9 mouse cellular contexts compared by ENCODE assay signal in the genomic region with DNA sequence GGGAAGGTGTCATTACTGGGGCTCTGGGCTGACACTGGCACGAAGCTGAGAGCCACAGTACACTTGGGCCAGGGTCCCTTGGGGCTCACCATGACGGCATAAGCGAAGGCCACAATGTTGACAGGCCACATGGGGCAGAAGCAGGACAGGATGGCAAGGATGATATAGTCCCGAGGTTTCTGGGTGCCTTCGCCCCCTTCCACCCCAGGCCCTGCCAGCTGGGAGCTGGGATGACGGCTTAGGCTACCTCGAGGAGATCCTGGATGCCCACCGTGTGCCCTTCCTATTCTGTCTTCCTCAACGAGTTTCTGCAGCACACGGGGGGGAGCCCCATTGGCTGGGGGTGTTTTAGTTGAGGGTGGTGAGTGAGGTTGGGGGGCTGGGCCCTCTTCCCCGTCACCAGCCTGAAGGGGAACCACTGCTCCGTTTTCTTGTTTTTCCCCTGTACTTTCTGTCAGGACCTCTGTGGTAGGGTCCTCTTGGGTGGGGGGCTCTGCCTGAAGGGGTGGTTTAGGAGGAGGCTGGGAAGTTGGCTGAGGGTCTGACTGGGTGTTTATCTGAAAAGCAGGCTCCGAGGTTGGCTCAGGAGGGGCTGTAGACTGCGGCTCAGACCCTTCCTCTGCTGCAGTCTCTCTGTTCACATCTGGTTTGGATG. TPM values are rescaled to one million over a fixed set of nuclear protein-coding genes. Genes with fewer than 3 reads are reported as not detected.
DNase-seq lines count a peak whose midpoint lies in the region; ATAC-seq lines count a peak whose summit lies in the region.
"Had no signal": no experiment of that assay in that cellular context is flagged by ENCODE, and none has a peak within 500 bp of the region (broad histone marks: within the 10 kb centered on the region; RNA-seq: fewer than 3 reads in every experiment).

No protein-coding gene starts in this region.

- H3K36me3 ChIP-seq in heart, embryonic 11.5 days (ENCODE audit: control insufficient read depth, insufficient read depth, low read length): peaks cover 20% of the 10 kb centered on the region
- H3K36me3 ChIP-seq in forebrain, embryonic 16.5 days (ENCODE audit: control insufficient read depth, insufficient read depth): peaks cover 10% of the 10 kb centered on the region
- peaks cover 45% of the 10 kb centered on the region for H3K36me3 ChIP-seq in midbrain, embryonic 10.5 days

- no peaks in the 10 kb centered on the region for H3K9me3 ChIP-seq in heart, embryonic 11.5 days (replicated peaks; ENCODE audit: control insufficient read depth, low read length)
- no peaks in the 10 kb centered on the region for H3K9me3 ChIP-seq in forebrain, embryonic 16.5 days (ENCODE audit: control insufficient read depth, low read length)
- H3K9me3 ChIP-seq in midbrain, embryonic 10.5 days (replicated peaks): no peaks in the 10 kb centered on the region

- H3K4me3 ChIP-seq in heart, embryonic 11.5 days (ENCODE audit: low read depth, low read length): peak overlapping the region; percentile 45; the same call in 1 of the 2 replicates
- H3K4me3 ChIP-seq in forebrain, embryonic 16.5 days (replicated peaks; ENCODE audit: low read length): peak overlapping the region; percentile 51
- H3K4me3 ChIP-seq in midbrain, embryonic 10.5 days: peak overlapping the region; percentile 88

- no peak for ATAC-seq in heart, embryonic 11.5 days (replicated peaks; ENCODE audit: insufficient number of reproducible peaks, low FRiP score, low TSS enrichment)
- ATAC-seq in forebrain, embryonic 16.5 days: no peak

- no peak for DNase-seq in heart, adult 18-20 months
- peak; percentile 63 for DNase-seq in cerebellum, adult 9-10 months
- no peak for DNase-seq in midbrain, embryonic 10.5 days (ENCODE audit: low spot score)
- no peak for DNase-seq in thymus, postnatal 0 days (ENCODE audit: low spot score)
- no peak for DNase-seq in adrenal gland, adult 18-20 months (ENCODE audit: low spot score in 2 of 2)
- no peak for DNase-seq in left cerebral cortex, adult 18-20 months (ENCODE audit: low spot score in 2 of 2)
- DNase-seq: kidney, postnatal 14 days had no signal

- H3K27ac ChIP-seq in heart, embryonic 11.5 days (ENCODE audit: low read depth, low read length): no peak overlapping the region
- H3K27ac ChIP-seq in forebrain, embryonic 16.5 days (ENCODE audit: low read length): no peak overlapping the region
- peak overlapping the region; percentile 96 for H3K27ac ChIP-seq in midbrain, embryonic 10.5 days (replicated peaks)

- 77% methylated on average over 14 of the region's 14 CpGs for WGBS in heart, embryonic 11.5 days (ENCODE audit: insufficient replicate concordance)
- 72% methylated on average over 14 of the region's 14 CpGs for WGBS in forebrain, embryonic 16.5 days
- 82% methylated on average over 14 of the region's 14 CpGs for WGBS in midbrain, embryonic 10.5 days

- peak overlapping the region; percentile 77 for H3K4me2 ChIP-seq in heart, embryonic 11.5 days
- H3K4me2 ChIP-seq in forebrain, embryonic 16.5 days (ENCODE audit: low read length): peak overlapping the region; percentile 71

- no peaks in the 10 kb centered on the region for H3K27me3 ChIP-seq in heart, embryonic 11.5 days (ENCODE audit: control insufficient read depth, insufficient read depth, low read length)
- H3K27me3 ChIP-seq in forebrain, embryonic 16.5 days (replicated peaks; ENCODE audit: control insufficient read depth, insufficient read depth, low read length): no peaks in the 10 kb centered on the region
- H3K27me3 ChIP-seq in midbrain, embryonic 10.5 days (ENCODE audit: low read depth, poor library complexity, severe bottlenecking): no peaks in the 10 kb centered on the region

- H3K9ac ChIP-seq in heart, embryonic 11.5 days (ENCODE audit: low read depth, low read length): no peak overlapping the region
- peak overlapping the region; percentile 71 for H3K9ac ChIP-seq in forebrain, embryonic 16.5 days (replicated peaks; ENCODE audit: low read depth, low read length)

- peaks cover 54% of the 10 kb centered on the region for H3K4me1 ChIP-seq in heart, embryonic 11.5 days (ENCODE audit: control insufficient read depth, insufficient read depth, low read length)
- H3K4me1 ChIP-seq in forebrain, embryonic 16.5 days (replicated peaks; ENCODE audit: control insufficient read depth, insufficient read depth, low read length): peaks cover 82% of the 10 kb centered on the region
- peaks cover 99% of the 10 kb centered on the region for H3K4me1 ChIP-seq in midbrain, embryonic 10.5 days

RNA-seq across cellular contexts. Expression of a gene that starts 1.5 kb away (rescaled TPM):
- polyA plus RNA-seq in heart, embryonic 11.5 days (2014; fragmentation: Nextera tagmentation; extraction: Ambion mirVana): 36.6 and 40.9 TPM in 2 replicates
- 10 to 100 TPM; 24.6 to 27.3 TPM for total RNA-seq in heart, adult 18-20 months (2021)
- 54.8 and 74.1 TPM in 2 replicates for polyA plus RNA-seq in forebrain, embryonic 16.5 days (2015; fragmentation: Nextera tagmentation; extraction: Ambion mirVana)
- polyA plus RNA-seq in midbrain, embryonic 10.5 days (2016; fragmentation: Nextera tagmentation; extraction: Ambion mirVana): 46.2 and 55.1 TPM in 2 replicates
- polyA plus RNA-seq in thymus, postnatal 0 days (2015; fragmentation: Nextera tagmentation; extraction: Ambion mirVana): 57.8 and 80.0 TPM in 2 replicates
- total RNA-seq in adrenal gland, adult 18-20 months (2021): 10 to 100 TPM; 12.9 to 27.0 TPM
- 10 to 100 TPM; 45.7 to 55.3 TPM for total RNA-seq in left cerebral cortex, adult 18-20 months (2021)

RNA-seq across cellular contexts. Expression of a gene that starts 1.6 kb away (rescaled TPM):
- 4.5 and 5.0 TPM in 2 replicates for polyA plus RNA-seq in heart, embryonic 11.5 days (2014; fragmentation: Nextera tagmentation; extraction: Ambion mirVana)
- total RNA-seq in heart, adult 18-20 months (2021): under 1 TPM in 1 of 2 experiments, not detected in 1; 0.80 TPM
- polyA plus RNA-seq in forebrain, embryonic 16.5 days (2015; fragmentation: Nextera tagmentation; extraction: Ambion mirVana): 21.1 and 29.9 TPM in 2 replicates
- polyA plus RNA-seq in midbrain, embryonic 10.5 days (2016; fragmentation: Nextera tagmentation; extraction: Ambion mirVana): 2.9 and 4.4 TPM in 2 replicates
- 0.57 and 0.69 TPM in 2 replicates for polyA plus RNA-seq in thymus, postnatal 0 days (2015; fragmentation: Nextera tagmentation; extraction: Ambion mirVana)
- total RNA-seq in adrenal gland, adult 18-20 months (2021): 1 to 10 TPM; 3.7 to 4.4 TPM
- total RNA-seq in left cerebral cortex, adult 18-20 months (2021): 100 to 1,000 TPM; 202 to 211 TPM

RNA-seq across cellular contexts. Expression of a gene that starts 2.3 kb away (rescaled TPM):
- 50.9 and 53.2 TPM in 2 replicates for polyA plus RNA-seq in heart, embryonic 11.5 days (2014; fragmentation: Nextera tagmentation; extraction: Ambion mirVana)
- 10 to 100 TPM in 1 of 2 experiments, 1 to 10 TPM in 1; 8.3 to 10.7 TPM for total RNA-seq in heart, adult 18-20 months (2021)
- polyA plus RNA-seq in forebrain, embryonic 16.5 days (2015; fragmentation: Nextera tagmentation; extraction: Ambion mirVana): 22.9 and 39.8 TPM in 2 replicates
- polyA plus RNA-seq in midbrain, embryonic 10.5 days (2016; fragmentation: Nextera tagmentation; extraction: Ambion mirVana): 103 and 104 TPM in 2 replicates
- polyA plus RNA-seq in thymus, postnatal 0 days (2015; fragmentation: Nextera tagmentation; extraction: Ambion mirVana): 51.8 and 100 TPM in 2 replicates
- total RNA-seq in adrenal gland, adult 18-20 months (2021): 10 to 100 TPM in 1 of 2 experiments, 1 to 10 TPM in 1; 5.5 to 16.5 TPM
- total RNA-seq in left cerebral cortex, adult 18-20 months (2021): 10 to 100 TPM; 18.7 to 35.6 TPM

RNA-seq across cellular contexts. Expression of a gene that starts 3.1 kb away (rescaled TPM):
- polyA plus RNA-seq in heart, embryonic 11.5 days (2014; fragmentation: Nextera tagmentation; extraction: Ambion mirVana): not detected in 2 replicates
- total RNA-seq in heart, adult 18-20 months (2021): not detected
- polyA plus RNA-seq in forebrain, embryonic 16.5 days (2015; fragmentation: Nextera tagmentation; extraction: Ambion mirVana): not detected in 2 replicates
- 0.19 and 0.25 TPM in 2 replicates for polyA plus RNA-seq in midbrain, embryonic 10.5 days (2016; fragmentation: Nextera tagmentation; extraction: Ambion mirVana)
- polyA plus RNA-seq in thymus, postnatal 0 days (2015; fragmentation: Nextera tagmentation; extraction: Ambion mirVana): 0.60 and 1.2 TPM in 2 replicates
- total RNA-seq in adrenal gland, adult 18-20 months (2021): 1 to 10 TPM; 1.3 to 3.0 TPM
- not detected for total RNA-seq in left cerebral cortex, adult 18-20 months (2021)

RNA-seq across cellular contexts. Expression of a gene that starts 5.0 kb away (rescaled TPM):
- polyA plus RNA-seq in heart, embryonic 11.5 days (2014; fragmentation: Nextera tagmentation; extraction: Ambion mirVana): 8.2 and 8.5 TPM in 2 replicates
- 10 to 100 TPM; 59.9 to 68.7 TPM for total RNA-seq in heart, adult 18-20 months (2021)
- 3.0 and 3.7 TPM in 2 replicates for polyA plus RNA-seq in forebrain, embryonic 16.5 days (2015; fragmentation: Nextera tagmentation; extraction: Ambion mirVana)
- 3.0 and 5.2 TPM in 2 replicates for polyA plus RNA-seq in midbrain, embryonic 10.5 days (2016; fragmentation: Nextera tagmentation; extraction: Ambion mirVana)
- 29.8 and 32.5 TPM in 2 replicates for polyA plus RNA-seq in thymus, postnatal 0 days (2015; fragmentation: Nextera tagmentation; extraction: Ambion mirVana)
- 100 to 1,000 TPM in 1 of 2 experiments, 10 to 100 TPM in 1; 92.6 to 135 TPM for total RNA-seq in adrenal gland, adult 18-20 months (2021)
- 1 to 10 TPM; 8.6 to 9.5 TPM for total RNA-seq in left cerebral cortex, adult 18-20 months (2021)
